Mouse (Mus musculus) right cerebral cortex, postnatal 14 days (tissue): Measurements from ENCODE around the gene Rasl11b.

Experiments used
- DNase-seq: peaks from one replicate; pipeline ENCODE4 v3.0.0; 2022

Rasl11b gene

GRCm38 (mm10) chr5:74188886-74189285, 6.2 kb upstream of the Rasl11b start:
- DNase-seq = no peak

- DNase-seq = no peak
Measured at GRCm38 (mm10) chr5:74189484-74190160, 5.5 kb upstream of the Rasl11b start.

GRCm38 (mm10) chr5:74190161-74190491, 5.0 kb upstream of the Rasl11b start:
- no peak for DNase-seq

- no peak for DNase-seq
Measured at GRCm38 (mm10) chr5:74190911-74191310, 4.2 kb upstream of the Rasl11b start.

- DNase-seq = no peak
Measured at GRCm38 (mm10) chr5:74193008-74193407, 2.1 kb upstream of the Rasl11b start.

GRCm38 (mm10) chr5:74193626-74194025, 1.5 kb upstream of the Rasl11b start:
- no peak for DNase-seq

GRCm38 (mm10) chr5:74194027-74194840, 852 bp upstream of the Rasl11b start:
- DNase-seq = no peak

- DNase-seq = no peak
Measured at GRCm38 (mm10) chr5:74195614-74196306, 674 bp downstream of the Rasl11b start.

GRCm38 (mm10) chr5:74196307-74196618, 1.2 kb downstream of the Rasl11b start:
- DNase-seq = no peak

- no peak for DNase-seq
Measured at GRCm38 (mm10) chr5:74197541-74198330, 2.6 kb downstream of the Rasl11b start.

- DNase-seq = no peak
Measured at GRCm38 (mm10) chr5:74198446-74198845, 3.4 kb downstream of the Rasl11b start.

GRCm38 (mm10) chr5:74199793-74200192, 4.7 kb downstream of the Rasl11b start:
- DNase-seq = no peak

- DNase-seq = no peak
Measured at GRCm38 (mm10) chr5:74200481-74200880, 5.4 kb downstream of the Rasl11b start.

GRCm38 (mm10) chr5:74201570-74202357, 6.7 kb downstream of the Rasl11b start:
- no peak for DNase-seq

- no peak for DNase-seq
Measured at GRCm38 (mm10) chr5:74202515-74202914, 7.4 kb downstream of the Rasl11b start.

GRCm38 (mm10) chr5:74204465-74204864, 9.4 kb downstream of the Rasl11b start:
- no peak for DNase-seq

- DNase-seq = no peak
Measured at GRCm38 (mm10) chr5:74205509-74205908, 10.4 kb downstream of the Rasl11b start.

GRCm38 (mm10) chr5:74206038-74206437, 11.0 kb downstream of the Rasl11b start:
- DNase-seq = no peak

- DNase-seq = no peak
Measured at GRCm38 (mm10) chr5:74206649-74207048, 11.6 kb downstream of the Rasl11b start.

GRCm38 (mm10) chr5:74207209-74207608, 12.1 kb downstream of the Rasl11b start:
- no peak for DNase-seq

GRCm38 (mm10) chr5:74208438-74208837, 13.4 kb downstream of the Rasl11b start:
- no peak for DNase-seq

GRCm38 (mm10) chr5:74209640-74210039, 14.6 kb downstream of the Rasl11b start:
- no peak for DNase-seq
